Mouse (Mus musculus) embryonic facial prominence, embryonic 10.5 days (tissue): ENCODE data around the gene Prc1. TPM values are rescaled to one million over a fixed set of nuclear protein-coding genes. Genes with fewer than 3 reads are reported as not detected.
"Not testable (repeated sequence)": the region's sequence is repeated elsewhere in the genome, so short reads cannot be mapped to it uniquely, and the experiment has no call there.

Experiments
- DNase-seq: peaks from one replicate; pipeline ENCODE4 v3.0.0-alpha.2; 2017; ENCODE audit warnings: low spot score
- H3K27ac ChIP-seq: fragments of 300-500 bp; sonication (generic); replicated peaks from 2 replicates; pipeline ENCODE4 v1.5.1; 2016; ENCODE audit warnings: mild to moderate bottlenecking
- H3K27me3 ChIP-seq: fragments of 300-500 bp; sonication (generic); replicated peaks from 2 replicates; pipeline ENCODE4 v1.6.1; 2016; ENCODE audit warnings: low read depth, mild to moderate bottlenecking; ENCODE audit not compliant: poor library complexity, severe bottlenecking
- H3K36me3 ChIP-seq: fragments of 300-500 bp; sonication (generic); replicated peaks from 2 replicates; pipeline ENCODE4 v1.6.1; 2016; ENCODE audit warnings: mild to moderate bottlenecking, moderate library complexity
- H3K4me1 ChIP-seq: fragments of 300-500 bp; sonication (generic); 2 replicates; pipeline ENCODE4 v1.6.1; 2016
- H3K4me3 ChIP-seq: fragments of 300-500 bp; sonication (generic); 2 replicates; pipeline ENCODE4 v1.5.1; 2016; ENCODE audit warnings: mild to moderate bottlenecking, moderate library complexity
- H3K9me3 ChIP-seq: fragments of 300-500 bp; sonication (generic); 2 replicates; pipeline ENCODE4 v1.6.1; 2016; ENCODE audit warnings: mild to moderate bottlenecking
- WGBS: fragments of 180-500 bp; shearing (Covaris S2); methylation state at CpG from one replicate; pipeline ENCODE4 v1.1.7; 2016; 5-methylcytosine and 5-hydroxymethylcytosine counted together
- polyA plus RNA-seq: library from polyadenylated mRNA; unstranded; fragments of >200 nt; fragmentation: Nextera tagmentation; extraction: Ambion mirVana; gene quantifications from 2 replicates; pipeline ENCODE4 v1.2.1, GENCODE M21; 2016

Prc1 gene
- polyA plus RNA-seq, 1 experiment from 2014 or later = 196 TPM

DNA sequence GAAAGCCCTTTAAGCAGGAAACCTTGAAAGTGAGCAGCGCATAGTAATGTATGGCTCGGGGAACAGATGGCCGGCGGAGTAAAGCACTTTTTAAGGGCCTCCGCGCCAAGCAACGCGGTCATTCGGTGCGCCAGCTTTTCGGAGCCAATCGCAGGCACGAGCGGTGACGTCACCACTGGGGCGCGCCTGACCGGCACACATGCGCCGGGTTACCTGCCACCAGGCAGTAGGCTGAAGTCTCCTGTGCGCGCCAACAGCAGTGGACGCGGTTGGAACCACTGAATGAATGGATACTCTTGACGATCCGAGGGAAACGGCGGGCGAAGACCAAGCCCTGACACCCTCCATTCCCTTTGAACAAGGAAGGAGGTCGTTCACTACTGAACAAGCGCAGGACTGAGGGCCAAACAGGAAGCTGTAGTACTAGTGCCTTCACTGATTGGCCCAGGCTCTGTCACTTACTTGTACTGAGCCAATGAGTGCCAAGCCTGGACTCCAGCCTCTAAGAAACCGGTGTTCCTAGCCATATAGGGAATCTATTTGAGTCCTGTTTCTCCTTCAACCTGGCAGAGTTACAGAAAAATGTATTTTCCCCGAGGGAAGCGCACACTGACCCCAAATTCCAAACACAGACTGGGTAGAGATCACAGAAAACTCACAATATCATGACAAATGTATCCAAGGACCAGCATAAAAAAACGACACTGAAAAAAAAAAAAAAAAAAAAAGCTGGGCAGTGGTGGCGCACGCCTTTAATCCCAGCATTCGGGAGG is 30.0 kb downstream of the Prc1 start, which contains the start of gene Rccd1:
Rccd1 (minus strand) TSS at position 412 of the 773 bp plus-strand sequence.
- Histone ChIP-seq H3K27me3 (no peaks in the 10 kb centered on the region), H3K4me3 (peak within 1 kb of the TSS; percentile 74), H3K4me1 (peaks cover 16% of the 10 kb centered on the region), H3K36me3 (peaks cover 64% of the 10 kb centered on the region), H3K9me3 (no peaks in the 10 kb centered on the region), H3K27ac (peak within 1 kb of the TSS; percentile 88)
- WGBS = 3% methylated on average over 38 of the region's 38 CpGs
- DNase-seq = peak; percentile 95

DNA sequence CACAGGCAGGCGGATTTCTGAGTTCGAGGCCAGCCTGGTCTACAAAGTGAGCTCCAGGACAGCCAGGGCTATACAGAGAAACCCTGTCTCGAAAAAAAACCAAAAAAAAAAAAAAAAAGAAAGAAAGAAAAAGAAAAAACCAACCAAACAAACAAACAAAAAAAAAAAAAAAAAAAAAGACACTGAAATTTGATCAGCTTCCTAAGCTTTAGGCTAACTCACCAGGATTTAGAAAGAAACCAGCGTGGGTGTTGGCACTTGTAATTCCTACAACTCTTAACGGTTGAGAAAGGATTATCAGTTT is 30.5 kb downstream of the Prc1 start:
- not testable (repeated sequence) for H3K27me3 ChIP-seq, H3K9me3 ChIP-seq, H3K27ac ChIP-seq, DNase-seq
- Histone ChIP-seq H3K4me1 (peaks cover 16% of the 10 kb centered on the region), H3K4me3 (peak overlapping the region; percentile 74; the same call in 1 of the 2 replicates), H3K36me3 (peaks cover 64% of the 10 kb centered on the region)
- WGBS = 57% methylated on average over 5 of the region's 5 CpGs

DNA sequence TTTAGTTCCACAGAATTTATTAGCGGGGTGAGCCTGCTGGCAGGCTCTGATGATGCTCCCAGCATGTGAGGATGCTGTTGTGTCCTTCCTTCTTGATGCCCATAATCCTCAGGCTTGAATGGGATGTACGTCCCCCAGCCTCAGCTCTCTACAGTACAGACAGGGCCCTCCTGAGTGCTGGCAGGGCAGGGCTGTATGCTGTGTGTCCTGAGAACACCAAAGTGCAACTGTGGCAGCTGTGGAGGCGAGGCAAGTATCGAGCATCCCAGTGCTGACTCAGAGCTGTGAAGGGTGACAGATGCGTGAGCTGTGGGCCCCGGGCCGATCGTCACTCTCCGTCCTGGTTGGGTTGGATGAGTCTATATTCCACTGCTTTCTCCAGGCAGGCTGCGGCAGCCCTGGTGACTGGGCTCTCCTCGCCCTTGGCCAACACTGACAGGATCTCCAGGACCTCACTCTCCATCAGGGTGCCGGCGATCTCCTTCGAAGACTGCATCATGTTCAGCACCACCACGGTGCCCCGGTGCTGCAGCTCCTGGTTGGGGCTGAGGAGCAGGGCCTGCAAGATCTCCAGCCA is 31.1 kb downstream of the Prc1 start:
- H3K4me3 ChIP-seq = peak overlapping the region; percentile 9; the same call in 1 of the 2 replicates
- peaks cover 64% of the 10 kb centered on the region for H3K36me3 ChIP-seq
- DNase-seq = no peak
- no peak overlapping the region for H3K27ac ChIP-seq
- H3K9me3 ChIP-seq = no peaks in the 10 kb centered on the region
- H3K27me3 ChIP-seq = no peaks in the 10 kb centered on the region
- H3K4me1 ChIP-seq = peaks cover 16% of the 10 kb centered on the region
- 96% methylated on average over 16 of the region's 16 CpGs for WGBS

DNA sequence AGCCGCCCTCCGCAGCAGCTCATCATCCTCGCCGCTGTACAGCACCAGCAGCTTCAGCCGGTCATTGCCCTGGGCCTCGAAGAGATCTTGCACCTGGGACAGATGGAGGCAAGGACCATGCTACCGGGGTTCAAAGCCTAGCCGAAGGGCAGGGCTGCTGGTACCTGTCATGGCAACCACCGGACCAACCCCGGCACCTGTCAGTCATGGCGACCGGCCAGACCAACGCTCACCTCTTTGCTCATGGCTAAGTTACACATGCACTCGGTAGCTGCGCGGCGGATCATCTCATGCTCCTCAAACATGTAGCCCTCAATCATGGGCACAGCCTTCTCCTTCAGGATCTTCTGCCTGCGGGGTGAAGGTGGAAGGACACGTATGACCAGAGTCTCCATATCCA is 31.8 kb downstream of the Prc1 start:
- peaks cover 16% of the 10 kb centered on the region for H3K4me1 ChIP-seq
- H3K4me3 ChIP-seq = no peak overlapping the region
- H3K36me3 ChIP-seq = peaks cover 64% of the 10 kb centered on the region
- 97% methylated on average over 19 of the region's 19 CpGs for WGBS
- no peaks in the 10 kb centered on the region for H3K9me3 ChIP-seq
- no peaks in the 10 kb centered on the region for H3K27me3 ChIP-seq
- H3K27ac ChIP-seq = no peak overlapping the region
- DNase-seq = no peak

DNA sequence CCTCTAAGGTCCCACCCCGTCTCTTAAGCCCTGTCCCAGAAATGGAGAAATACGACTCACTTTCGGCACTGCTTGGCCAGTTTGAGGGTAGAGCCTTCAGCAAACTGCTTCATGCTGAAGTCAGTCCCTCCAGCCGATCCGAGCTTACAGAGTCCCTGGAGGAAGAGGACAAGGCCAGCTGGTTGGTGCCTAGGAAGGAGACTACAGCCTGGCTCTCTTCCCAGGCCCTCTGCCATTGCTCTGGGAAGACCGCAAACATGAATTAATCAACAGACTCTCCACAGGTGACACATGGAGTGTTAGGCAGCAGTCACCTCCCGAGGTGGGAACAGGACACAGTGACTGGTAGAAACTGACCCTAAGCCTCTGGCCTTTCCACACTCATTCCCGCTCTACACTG is 36.0 kb downstream of the Prc1 start:
- 93% methylated on average over 8 of the region's 8 CpGs for WGBS
- Histone ChIP-seq H3K4me3 (no peak overlapping the region), H3K36me3 (peaks cover 100% of the 10 kb centered on the region), H3K27me3 (no peaks in the 10 kb centered on the region), H3K4me1 (peaks cover 1% of the 10 kb centered on the region; the same call in 1 of the 2 replicates), H3K9me3 (peaks cover 8% of the 10 kb centered on the region), H3K27ac (no peak overlapping the region)
- DNase-seq = no peak

DNA sequence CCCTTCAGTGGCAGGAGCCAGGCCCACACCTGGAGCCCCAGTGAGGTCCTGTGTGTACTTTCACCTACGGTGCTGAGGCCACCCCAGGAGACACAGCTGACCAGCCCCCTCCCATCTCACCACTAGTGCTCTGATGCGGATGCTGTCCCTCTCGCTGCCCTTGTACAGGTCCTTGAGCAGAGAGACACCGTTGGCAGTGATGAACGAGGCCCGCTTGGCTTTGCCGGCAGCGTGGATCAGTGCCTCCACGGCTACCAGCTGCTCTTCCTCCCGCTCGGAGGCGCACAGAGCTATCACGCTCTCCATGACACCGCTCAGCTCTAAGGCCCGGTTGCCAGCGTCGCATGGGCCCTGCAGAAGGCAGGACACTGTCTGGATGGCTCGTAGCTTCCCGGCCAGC is 37.2 kb downstream of the Prc1 start:
- Histone ChIP-seq H3K36me3 (peaks cover 100% of the 10 kb centered on the region), H3K4me3 (no peak overlapping the region), H3K9me3 (peaks cover 8% of the 10 kb centered on the region), H3K27me3 (no peaks in the 10 kb centered on the region), H3K4me1 (no peaks in the 10 kb centered on the region), H3K27ac (no peak overlapping the region)
- no peak for DNase-seq
- WGBS = 96% methylated on average over 19 of the region's 19 CpGs

DNA sequence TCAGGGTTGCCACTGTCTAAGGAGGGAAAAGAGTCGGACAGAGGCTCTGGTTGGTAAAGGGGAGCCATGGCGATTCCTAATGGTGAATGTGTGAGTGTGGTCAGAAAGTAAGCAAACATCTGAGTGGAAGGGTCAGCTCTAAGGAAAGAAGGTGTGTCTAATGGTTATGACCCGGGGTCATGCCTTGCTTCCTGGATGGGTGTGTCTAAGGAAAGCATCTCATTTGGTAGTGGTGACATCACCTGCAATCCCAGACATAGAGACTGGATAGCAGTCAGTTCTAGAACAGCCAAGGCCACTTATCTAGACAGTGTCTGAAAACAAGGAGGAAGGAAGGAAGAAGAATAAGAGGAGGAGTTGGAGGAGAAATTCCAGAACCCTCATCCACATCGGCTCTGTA is 40.6 kb downstream of the Prc1 start:
- DNase-seq = no peak
- 92% methylated on average over 4 of the region's 4 CpGs for WGBS
- Histone ChIP-seq H3K27me3 (no peaks in the 10 kb centered on the region), H3K27ac (no peak overlapping the region), H3K36me3 (peaks cover 85% of the 10 kb centered on the region), H3K4me1 (peaks cover 14% of the 10 kb centered on the region), H3K4me3 (no peak overlapping the region), H3K9me3 (peaks cover 8% of the 10 kb centered on the region)

DNA sequence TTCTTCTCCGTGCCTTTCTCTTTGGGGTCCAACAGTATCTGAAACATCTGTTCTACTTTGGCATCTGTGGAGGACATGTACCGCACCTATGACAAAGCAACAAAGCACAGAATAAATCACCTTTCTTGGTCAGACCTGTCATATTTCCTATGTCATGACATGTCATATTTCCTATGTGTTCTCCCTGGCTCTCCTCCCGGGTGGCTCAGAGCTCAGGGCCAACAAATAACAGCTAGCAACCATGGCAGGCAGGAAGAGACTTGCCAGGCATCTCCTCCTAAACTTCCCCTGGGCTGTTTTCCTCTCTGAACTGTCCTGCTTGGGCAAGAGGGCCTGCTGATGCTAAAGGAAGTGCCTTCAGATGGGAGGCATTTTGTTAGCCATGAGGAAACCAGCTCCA is 42.7 kb downstream of the Prc1 start:
- Histone ChIP-seq H3K36me3 (peaks cover 64% of the 10 kb centered on the region), H3K27me3 (peaks cover 8% of the 10 kb centered on the region), H3K4me3 (no peak overlapping the region), H3K4me1 (peaks cover 27% of the 10 kb centered on the region), H3K9me3 (peaks cover 8% of the 10 kb centered on the region), H3K27ac (no peak overlapping the region)
- DNase-seq = no peak
- WGBS = 96% methylated on average over 3 of the region's 3 CpGs

DNA sequence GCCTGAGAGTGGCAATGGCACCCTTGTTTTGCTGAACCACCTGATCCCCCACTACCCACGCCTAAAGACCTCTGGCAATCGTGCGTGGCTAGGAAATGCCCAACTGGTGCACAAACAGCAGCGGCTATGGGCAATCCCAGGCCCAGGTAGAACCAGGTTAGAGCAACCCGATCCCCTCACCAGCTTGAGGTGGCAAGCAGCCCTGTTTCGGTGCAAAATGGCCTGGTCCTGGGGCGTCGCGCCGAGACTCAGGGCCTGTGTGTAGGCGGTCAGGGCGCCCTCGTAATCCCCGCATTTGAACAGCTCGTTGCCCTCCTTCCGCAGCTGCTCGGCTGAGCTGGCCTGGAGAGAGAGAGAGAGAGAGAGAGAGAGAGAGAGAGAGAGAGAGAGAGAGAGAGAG is 45.1 kb downstream of the Prc1 start:
- H3K4me3 ChIP-seq = peak overlapping the region; percentile 79

DNA sequence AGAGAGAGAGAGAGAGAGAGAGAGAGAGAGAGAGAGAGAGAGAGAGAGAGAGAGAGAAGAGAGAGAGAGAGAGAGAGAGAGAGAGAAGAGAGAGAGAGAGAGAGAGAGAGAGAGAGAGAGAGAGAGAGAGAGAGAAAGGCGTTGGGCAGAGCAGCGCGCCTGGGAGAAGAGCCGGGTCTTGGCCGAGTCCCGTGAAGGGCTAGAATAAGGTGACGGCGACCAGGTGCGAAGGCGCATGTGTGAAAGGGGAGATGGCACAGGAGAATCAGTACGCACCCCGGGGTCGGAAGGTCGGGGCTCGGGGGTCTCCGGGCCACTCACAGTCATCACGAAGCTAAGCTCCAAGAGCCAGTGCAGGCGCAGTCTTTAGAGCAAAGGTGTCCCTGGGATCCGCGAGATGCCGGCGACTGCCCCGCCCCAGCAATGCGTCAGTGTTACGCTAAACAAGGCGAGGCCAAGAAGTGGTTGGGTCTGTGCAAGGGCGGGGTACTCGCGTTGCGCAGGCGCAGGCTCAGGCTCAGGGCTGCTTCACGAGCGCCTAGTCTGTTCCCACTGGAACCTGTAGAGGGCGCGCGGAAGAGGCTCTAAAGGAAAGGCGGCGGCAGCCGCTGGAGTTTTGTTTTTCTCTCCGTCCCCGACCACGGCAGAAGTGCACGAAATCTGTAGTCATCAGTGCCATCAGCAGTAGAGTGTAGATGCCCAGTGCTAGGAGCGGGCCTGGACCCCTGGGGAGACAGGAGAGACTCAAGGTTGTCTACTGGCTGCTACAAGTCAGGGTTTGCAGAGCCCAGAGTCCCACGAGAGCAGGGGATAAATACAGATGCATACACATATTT is 45.8 kb downstream of the Prc1 start:
- peak; percentile 98 for DNase-seq
- Histone ChIP-seq H3K9me3 (no peaks in the 10 kb centered on the region), H3K27me3 (peaks cover 12% of the 10 kb centered on the region), H3K36me3 (peaks cover 33% of the 10 kb centered on the region), H3K27ac (peak overlapping the region; percentile 88), H3K4me1 (peaks cover 41% of the 10 kb centered on the region), H3K4me3 (peak overlapping the region; percentile 79)
- under 1% methylated on average over 45 of the region's 45 CpGs for WGBS

More for the DNA sequence above, 45.1 kb downstream of the Prc1 start:
- Histone ChIP-seq H3K27ac (peak overlapping the region; percentile 88), H3K27me3 (peaks cover 12% of the 10 kb centered on the region), H3K9me3 (no peaks in the 10 kb centered on the region), H3K4me1 (peaks cover 41% of the 10 kb centered on the region), H3K36me3 (peaks cover 40% of the 10 kb centered on the region)
- 14% methylated on average over 17 of the region's 17 CpGs for WGBS
- DNase-seq = peak; percentile 41

DNA sequence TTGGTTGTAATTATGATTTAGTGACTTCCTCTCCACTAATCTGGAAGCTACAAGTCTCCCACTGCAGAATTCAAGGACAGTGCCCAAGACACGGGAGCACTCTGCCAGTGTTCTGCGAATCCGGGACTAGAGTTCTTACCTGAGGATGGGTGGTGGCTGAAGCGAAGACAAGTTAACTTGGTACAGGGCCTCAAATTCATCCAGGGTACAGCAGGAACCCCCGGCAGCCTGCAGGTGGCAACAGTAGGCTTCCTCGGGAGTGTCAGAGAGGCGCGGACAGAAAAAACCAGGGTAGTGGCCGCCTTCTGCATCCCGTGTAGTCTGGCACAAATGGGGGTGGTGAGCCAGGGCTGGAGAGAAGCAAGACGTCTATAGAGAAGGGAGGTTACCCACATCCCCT is 46.5 kb downstream of the Prc1 start, which contains the start of gene Unc45a:
Unc45a (minus strand) TSS at position 213 of the 400 bp plus-strand sequence.
- 3% methylated on average over 11 of the region's 11 CpGs for WGBS
- H3K27me3 ChIP-seq = peaks cover 12% of the 10 kb centered on the region

DNA sequence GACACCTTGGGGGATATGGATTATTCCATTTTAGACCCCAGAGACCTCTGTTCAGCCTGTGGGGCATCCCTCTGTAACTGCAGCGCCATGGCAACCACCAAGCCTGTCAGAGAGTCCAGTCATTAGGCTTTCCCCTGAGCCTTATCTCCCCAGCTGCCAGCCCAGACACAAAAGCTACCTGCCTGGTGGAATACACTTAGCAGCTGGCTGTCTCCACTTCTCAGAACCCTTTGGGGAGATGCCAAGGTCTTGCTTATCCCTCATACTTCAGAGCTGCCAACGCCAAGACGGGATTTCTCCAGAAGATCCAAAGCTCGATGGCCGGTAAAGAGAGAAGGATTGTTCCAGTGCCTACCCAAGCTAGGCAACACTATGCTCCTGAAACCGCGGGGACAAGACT is 47.5 kb downstream of the Prc1 start:
- Histone ChIP-seq H3K36me3 (peaks cover 21% of the 10 kb centered on the region), H3K27me3 (peaks cover 12% of the 10 kb centered on the region), H3K9me3 (no peaks in the 10 kb centered on the region), H3K4me3 (no peak overlapping the region), H3K27ac (no peak overlapping the region), H3K4me1 (peaks cover 41% of the 10 kb centered on the region)
- WGBS = 79% methylated on average over 7 of the region's 7 CpGs
- no peak for DNase-seq

More for the DNA sequence above, 46.5 kb downstream of the Prc1 start, which contains the start of gene Unc45a:
- H3K36me3 ChIP-seq = peaks cover 31% of the 10 kb centered on the region
- DNase-seq = peak; percentile 86
- peaks cover 41% of the 10 kb centered on the region for H3K4me1 ChIP-seq
- peak within 1 kb of the TSS; percentile 88 for H3K27ac ChIP-seq
- no peaks in the 10 kb centered on the region for H3K9me3 ChIP-seq
- peak within 1 kb of the TSS; percentile 79 for H3K4me3 ChIP-seq
